Mouse (Mus musculus): ENCODE measurements around the gene Wfdc2. TPM values are rescaled to one million over a fixed set of nuclear protein-coding genes. Genes with fewer than 3 reads are reported as not detected.

Wfdc2 gene
- polyA plus RNA-seq, 1 experiment from 2014 or later = 6.2 TPM

DNA sequence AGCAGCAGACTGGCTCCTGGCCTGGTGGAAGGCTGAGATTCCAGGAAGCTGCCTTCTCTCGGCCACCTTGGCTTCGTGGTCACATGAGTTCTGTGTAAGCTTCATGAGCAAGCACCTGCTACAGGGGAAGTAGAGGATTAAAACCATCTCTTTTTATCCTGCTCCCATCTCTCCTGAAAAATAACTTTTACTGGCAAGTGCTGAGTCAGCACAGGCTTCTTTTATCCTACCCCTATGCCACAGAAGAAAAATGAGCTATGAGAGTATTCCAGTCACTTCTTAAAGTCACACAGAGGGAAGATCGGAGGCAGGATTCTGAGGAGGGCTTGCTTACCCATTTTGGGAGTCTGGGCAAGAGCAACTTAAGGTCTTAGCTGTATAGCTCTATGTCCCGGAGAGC, 25.2 kb upstream of the Wfdc2 start:
- WGBS = 67% methylated on average over 4 of the region's 4 CpGs
- no peak overlapping the region for H3K27ac ChIP-seq (replicated peaks in 1 of 2; ENCODE audit: control insufficient read depth in 1 of 2, insufficient read depth in 1 of 2, low read depth in 2 of 2, low read length in 2 of 2)
- no peaks in the 10 kb centered on the region for H3K4me1 ChIP-seq (ENCODE audit: control insufficient read depth in 2 of 2, insufficient read depth in 2 of 2, low read length in 2 of 2)
- H3K9ac ChIP-seq (ENCODE audit: low read length) = no peak overlapping the region
- no peaks in the 10 kb centered on the region for H3K27me3 ChIP-seq (ENCODE audit: control insufficient read depth, insufficient read depth, low read length)
- no peaks in the 10 kb centered on the region for H3K9me3 ChIP-seq (ENCODE audit: control insufficient read depth, low read length)
- no peaks in the 10 kb centered on the region for H3K36me3 ChIP-seq (ENCODE audit: control insufficient read depth, insufficient read depth, low read length)
- no peak for ATAC-seq (ENCODE audit: insufficient number of reproducible peaks, insufficient read depth, low FRiP score, low read depth)
- H3K4me3 ChIP-seq (ENCODE audit: control insufficient read depth in 1 of 2, insufficient read depth in 1 of 2, low read depth in 1 of 2, low read length in 2 of 2) = no peak overlapping the region
- H3K4me2 ChIP-seq (ENCODE audit: low read length) = no peak overlapping the region

DNA sequence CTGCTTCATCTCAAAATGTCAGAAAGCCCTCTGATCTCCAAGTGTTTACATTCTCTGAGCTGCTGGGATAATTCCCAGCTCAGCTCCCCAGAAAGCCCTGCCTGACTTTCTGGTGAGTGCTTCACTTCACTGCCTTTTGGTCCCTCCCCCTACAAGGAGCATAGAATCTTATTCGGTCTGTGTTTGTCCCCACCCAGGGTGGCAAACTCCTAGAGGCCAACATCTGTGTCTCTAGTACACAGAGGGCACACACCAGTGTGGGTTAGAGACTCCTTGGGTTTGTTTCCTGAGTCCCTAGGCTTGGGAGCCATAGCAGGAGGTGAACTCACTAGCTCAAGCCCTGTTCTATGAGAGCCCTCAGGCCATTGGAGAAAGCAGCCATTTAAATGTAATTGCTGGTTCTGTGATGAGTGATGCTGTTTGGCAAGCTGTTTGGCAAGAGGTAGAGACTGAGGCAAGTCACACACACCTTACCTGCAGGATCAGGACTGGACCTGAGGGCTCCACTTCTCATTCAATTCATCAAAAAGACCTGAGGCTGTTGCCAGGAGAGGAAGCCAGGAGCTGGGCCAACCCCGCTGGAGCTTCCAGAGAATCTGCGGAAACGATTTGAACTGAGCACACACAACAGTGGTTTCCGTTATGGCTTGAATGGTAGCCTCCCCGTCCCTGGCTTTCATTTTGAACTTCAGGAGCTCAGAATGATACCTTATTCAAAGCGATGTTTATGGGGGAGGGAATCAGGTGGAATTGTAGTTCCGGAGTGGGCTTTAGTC, 21.4 kb upstream of the Wfdc2 start:
- Histone ChIP-seq H3K4me2 (ENCODE audit: low read length) (no peak overlapping the region), H3K27ac (replicated peaks in 1 of 2; ENCODE audit: control insufficient read depth in 1 of 2, insufficient read depth in 1 of 2, low read depth in 2 of 2, low read length in 2 of 2) (no peak overlapping the region)
- WGBS = 34% methylated on average over 8 of the region's 8 CpGs

DNA sequence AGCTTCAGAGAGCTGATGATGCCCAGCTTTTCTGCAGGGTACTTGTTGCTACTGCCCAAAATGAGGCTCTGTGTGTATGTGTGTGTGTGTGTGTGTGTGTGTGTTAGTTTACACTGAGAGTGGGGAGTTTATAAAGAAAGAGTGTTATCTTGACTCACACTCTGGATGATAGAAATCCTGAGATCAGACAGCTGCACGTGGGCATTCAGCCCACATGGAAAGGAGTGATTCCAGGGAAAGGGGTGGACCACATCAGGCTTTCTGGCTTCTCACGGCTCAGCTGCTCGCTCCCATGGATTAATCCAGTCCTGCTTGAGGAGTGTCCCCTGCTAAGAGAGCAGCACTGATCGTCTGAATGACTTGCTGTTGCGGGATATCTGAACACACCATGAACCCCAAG, 20.1 kb upstream of the Wfdc2 start:
- Histone ChIP-seq H3K9ac (ENCODE audit: low read length) (no peak overlapping the region), H3K36me3 (ENCODE audit: control insufficient read depth, insufficient read depth, low read length) (no peaks in the 10 kb centered on the region), H3K27me3 (ENCODE audit: control insufficient read depth, insufficient read depth, low read length) (no peaks in the 10 kb centered on the region), H3K4me3 (ENCODE audit: control insufficient read depth in 1 of 2, insufficient read depth in 1 of 2, low read depth in 1 of 2, low read length in 2 of 2) (no peak overlapping the region), H3K27ac (replicated peaks in 1 of 2; ENCODE audit: control insufficient read depth in 1 of 2, insufficient read depth in 1 of 2, low read depth in 2 of 2, low read length in 2 of 2) (no peak overlapping the region), H3K4me1 (ENCODE audit: control insufficient read depth in 2 of 2, insufficient read depth in 2 of 2, low read length in 2 of 2) (no peaks in the 10 kb centered on the region), H3K9me3 (ENCODE audit: control insufficient read depth, low read length) (0 out of 2 replicates have a peak, but pooled peaks cover 3% of the 10 kb centered on the region), H3K4me2 (ENCODE audit: low read length) (no peak overlapping the region)
- WGBS = 76% methylated on average over 5 of the region's 5 CpGs
- ATAC-seq (ENCODE audit: insufficient number of reproducible peaks, insufficient read depth, low FRiP score, low read depth) = no peak

More for the DNA sequence above, 21.4 kb upstream of the Wfdc2 start:
- Histone ChIP-seq H3K9me3 (ENCODE audit: control insufficient read depth, low read length) (0 out of 2 replicates have a peak, but pooled peaks cover 3% of the 10 kb centered on the region), H3K36me3 (ENCODE audit: control insufficient read depth, insufficient read depth, low read length) (no peaks in the 10 kb centered on the region), H3K4me3 (ENCODE audit: control insufficient read depth in 1 of 2, insufficient read depth in 1 of 2, low read depth in 1 of 2, low read length in 2 of 2) (no peak overlapping the region), H3K27me3 (ENCODE audit: control insufficient read depth, insufficient read depth, low read length) (no peaks in the 10 kb centered on the region), H3K9ac (ENCODE audit: low read length) (no peak overlapping the region), H3K4me1 (ENCODE audit: control insufficient read depth in 2 of 2, insufficient read depth in 2 of 2, low read length in 2 of 2) (no peaks in the 10 kb centered on the region)
- ATAC-seq (ENCODE audit: insufficient number of reproducible peaks, insufficient read depth, low FRiP score, low read depth) = no peak

DNA sequence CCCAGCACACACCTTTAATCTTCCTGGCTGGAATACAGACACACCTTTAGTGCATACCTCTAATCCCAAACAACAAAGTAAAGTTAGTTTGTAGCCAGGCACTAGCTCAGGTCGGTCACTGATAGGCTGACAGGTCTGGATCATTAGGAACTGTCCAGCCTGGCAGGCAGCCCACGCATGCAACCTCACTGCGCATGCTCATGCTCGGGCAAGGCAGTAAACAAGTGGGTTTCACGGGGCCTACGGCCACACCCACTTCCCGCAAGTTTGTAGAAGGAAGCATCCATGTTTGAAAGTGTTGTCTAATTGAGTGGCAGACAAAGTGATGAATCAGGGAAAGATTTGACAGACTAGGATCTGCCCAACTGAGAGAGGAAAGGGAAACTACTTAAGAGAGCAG, 19.6 kb upstream of the Wfdc2 start:
- no peak overlapping the region for H3K27ac ChIP-seq (replicated peaks in 1 of 2; ENCODE audit: control insufficient read depth in 1 of 2, insufficient read depth in 1 of 2, low read depth in 2 of 2, low read length in 2 of 2)
- no peaks in the 10 kb centered on the region for H3K27me3 ChIP-seq (ENCODE audit: control insufficient read depth, insufficient read depth, low read length)
- no peak overlapping the region for H3K4me2 ChIP-seq (ENCODE audit: low read length)
- 0 out of 2 replicates have a peak, but pooled peaks cover 3% of the 10 kb centered on the region for H3K9me3 ChIP-seq (ENCODE audit: control insufficient read depth, low read length)
- WGBS = 76% methylated on average over 7 of the region's 7 CpGs
- no peak for ATAC-seq (ENCODE audit: insufficient number of reproducible peaks, insufficient read depth, low FRiP score, low read depth)
- H3K4me1 ChIP-seq (ENCODE audit: control insufficient read depth in 2 of 2, insufficient read depth in 2 of 2, low read length in 2 of 2) = no peaks in the 10 kb centered on the region
- H3K4me3 ChIP-seq (ENCODE audit: control insufficient read depth in 1 of 2, insufficient read depth in 1 of 2, low read depth in 1 of 2, low read length in 2 of 2) = no peak overlapping the region
- H3K9ac ChIP-seq (ENCODE audit: low read length) = no peak overlapping the region
- no peaks in the 10 kb centered on the region for H3K36me3 ChIP-seq (ENCODE audit: control insufficient read depth, insufficient read depth, low read length)

DNA sequence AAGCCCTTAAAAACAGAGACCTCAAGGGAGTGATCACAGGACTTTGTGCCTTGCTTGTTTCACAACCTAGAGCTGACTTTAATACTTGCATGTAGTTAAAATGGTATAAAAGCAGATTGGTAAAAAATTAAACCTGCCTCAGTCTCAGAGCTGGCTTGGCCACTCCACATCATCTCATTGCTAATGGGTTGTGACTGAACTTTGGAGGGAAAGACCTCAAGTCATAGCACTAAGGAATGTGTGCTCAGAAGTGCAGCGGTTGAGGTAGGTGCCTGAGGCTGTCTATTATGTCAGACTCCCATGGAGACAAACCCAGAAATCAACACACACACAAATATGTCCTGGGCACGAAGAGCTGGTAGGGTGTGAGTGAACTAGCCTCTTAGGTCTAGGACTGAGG, 18.5 kb upstream of the Wfdc2 start:
- Histone ChIP-seq H3K9ac (ENCODE audit: low read length) (no peak overlapping the region), H3K9me3 (ENCODE audit: control insufficient read depth, low read length) (0 out of 2 replicates have a peak, but pooled peaks cover 3% of the 10 kb centered on the region), H3K27me3 (ENCODE audit: control insufficient read depth, insufficient read depth, low read length) (no peaks in the 10 kb centered on the region), H3K4me2 (ENCODE audit: low read length) (no peak overlapping the region), H3K27ac (replicated peaks in 1 of 2; ENCODE audit: control insufficient read depth in 1 of 2, insufficient read depth in 1 of 2, low read depth in 2 of 2, low read length in 2 of 2) (no peak overlapping the region), H3K4me3 (ENCODE audit: control insufficient read depth in 1 of 2, insufficient read depth in 1 of 2, low read depth in 1 of 2, low read length in 2 of 2) (no peak overlapping the region), H3K36me3 (ENCODE audit: control insufficient read depth, insufficient read depth, low read length) (no peaks in the 10 kb centered on the region), H3K4me1 (ENCODE audit: control insufficient read depth in 2 of 2, insufficient read depth in 2 of 2, low read length in 2 of 2) (no peaks in the 10 kb centered on the region)
- WGBS = 62% methylated on average over 2 of the region's 2 CpGs
- no peak for ATAC-seq (ENCODE audit: insufficient number of reproducible peaks, insufficient read depth, low FRiP score, low read depth)

DNA sequence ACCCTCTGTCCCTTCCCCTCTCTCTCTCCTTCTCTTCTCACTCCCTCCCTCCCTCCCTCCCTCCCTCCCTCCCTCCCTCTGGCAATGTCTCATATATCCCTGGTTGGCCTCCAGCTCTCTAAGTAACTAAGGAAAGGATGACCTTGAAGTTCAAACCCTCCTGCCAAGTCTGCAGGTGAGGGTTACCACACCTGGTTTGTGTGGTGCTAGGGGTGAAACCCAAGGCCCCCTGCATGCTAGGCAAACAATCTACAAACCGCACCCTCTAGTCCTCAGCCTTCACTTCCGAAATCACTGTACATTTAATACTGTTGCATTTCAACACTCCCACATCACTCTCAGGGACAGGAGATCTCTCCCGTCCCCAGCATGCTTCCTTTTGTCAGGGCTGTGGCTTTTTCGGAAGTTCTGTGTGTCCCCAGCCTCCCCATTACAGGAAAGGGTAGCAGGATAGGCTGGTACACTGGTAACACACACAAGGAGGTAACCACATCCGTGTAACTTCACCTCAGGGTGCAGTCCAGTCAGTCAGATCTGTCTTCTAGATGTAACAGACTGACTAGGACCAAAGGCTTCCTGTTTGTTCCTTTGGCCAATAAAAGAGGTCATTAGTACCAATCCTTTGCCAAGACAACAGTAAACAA, 17.6 kb upstream of the Wfdc2 start:
- no peaks in the 10 kb centered on the region for H3K27me3 ChIP-seq (ENCODE audit: control insufficient read depth, insufficient read depth, low read length)
- WGBS = 39% methylated on average over 5 of the region's 5 CpGs

DNA sequence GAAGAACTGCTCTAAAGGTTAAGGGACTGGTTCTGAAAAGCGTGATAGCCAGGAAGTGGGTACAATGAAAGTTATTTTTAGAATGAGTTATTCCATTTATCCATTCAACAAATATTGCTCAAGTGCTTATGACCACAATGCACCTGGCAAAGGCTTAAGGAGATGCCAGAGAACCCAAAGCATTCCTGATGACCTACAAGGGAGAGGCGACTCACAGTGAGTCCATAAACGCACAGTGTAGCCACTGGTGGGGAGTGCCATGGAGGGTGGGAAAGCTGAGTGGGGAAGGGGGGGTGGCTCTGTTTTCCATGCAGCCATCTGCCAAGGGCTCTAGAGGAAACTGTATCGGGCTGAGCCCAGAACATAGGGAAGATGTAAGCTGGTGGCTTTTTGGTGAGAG, 12.9 kb upstream of the Wfdc2 start:
- no peak overlapping the region for H3K4me3 ChIP-seq (ENCODE audit: control insufficient read depth in 1 of 2, insufficient read depth in 1 of 2, low read depth in 1 of 2, low read length in 2 of 2)
- H3K4me1 ChIP-seq (ENCODE audit: control insufficient read depth in 2 of 2, insufficient read depth in 2 of 2, low read length in 2 of 2) = no peaks in the 10 kb centered on the region
- ATAC-seq (ENCODE audit: insufficient number of reproducible peaks, insufficient read depth, low FRiP score, low read depth) = no peak
- no peak overlapping the region for H3K27ac ChIP-seq (replicated peaks in 1 of 2; ENCODE audit: control insufficient read depth in 1 of 2, insufficient read depth in 1 of 2, low read depth in 2 of 2, low read length in 2 of 2)
- H3K4me2 ChIP-seq (ENCODE audit: low read length) = no peak overlapping the region
- H3K9ac ChIP-seq (ENCODE audit: low read length) = no peak overlapping the region
- WGBS = 30% methylated on average over 4 of the region's 4 CpGs
- no peaks in the 10 kb centered on the region for H3K9me3 ChIP-seq (ENCODE audit: control insufficient read depth, low read length)
- peaks cover 4% of the 10 kb centered on the region; the same call in 1 of the 2 replicates for H3K27me3 ChIP-seq (ENCODE audit: control insufficient read depth, insufficient read depth, low read length)
- no peaks in the 10 kb centered on the region for H3K36me3 ChIP-seq (ENCODE audit: control insufficient read depth, insufficient read depth, low read length)

More for the DNA sequence above, 17.6 kb upstream of the Wfdc2 start:
- Histone ChIP-seq H3K9me3 (ENCODE audit: control insufficient read depth, low read length) (0 out of 2 replicates have a peak, but pooled peaks cover 3% of the 10 kb centered on the region), H3K4me1 (ENCODE audit: control insufficient read depth in 2 of 2, insufficient read depth in 2 of 2, low read length in 2 of 2) (no peaks in the 10 kb centered on the region), H3K27ac (replicated peaks in 1 of 2; ENCODE audit: control insufficient read depth in 1 of 2, insufficient read depth in 1 of 2, low read depth in 2 of 2, low read length in 2 of 2) (no peak overlapping the region), H3K36me3 (ENCODE audit: control insufficient read depth, insufficient read depth, low read length) (no peaks in the 10 kb centered on the region), H3K9ac (ENCODE audit: low read length) (no peak overlapping the region), H3K4me3 (ENCODE audit: control insufficient read depth in 1 of 2, insufficient read depth in 1 of 2, low read depth in 1 of 2, low read length in 2 of 2) (no peak overlapping the region), H3K4me2 (ENCODE audit: low read length) (no peak overlapping the region)
- no peak for ATAC-seq (ENCODE audit: insufficient number of reproducible peaks, insufficient read depth, low FRiP score, low read depth)
